Mouse (Mus musculus) embryonic facial prominence, embryonic 15.5 days (tissue): Measurements from ENCODE around the gene Spin2e. TPM values are rescaled to one million over a fixed set of nuclear protein-coding genes. Genes with fewer than 3 reads are reported as not detected.
"Not testable (repeated sequence)": the region's sequence is repeated elsewhere in the genome, so short reads cannot be mapped to it uniquely, and the experiment has no call there.

Experiments
- ATAC-seq: fragments of 200-750 bp; cut with Nextera tagmentation; 2 replicates; pipeline ENCODE4 v1.8.0; 2017; ENCODE audit warnings: low read depth, moderate TSS enrichment; ENCODE audit not compliant: insufficient number of reproducible peaks, low FRiP score, low TSS enrichment
- H3K27ac ChIP-seq: fragments of 300-500 bp; sonication (generic); replicated peaks from 2 replicates; pipeline ENCODE4 v1.5.1; 2015; ENCODE audit warnings: mild to moderate bottlenecking, inconsistent platforms
- H3K27me3 ChIP-seq: fragments of 300-500 bp; sonication (generic); 2 replicates; pipeline ENCODE4 v1.6.1; 2015; ENCODE audit warnings: inconsistent platforms
- H3K36me3 ChIP-seq: fragments of 300-500 bp; sonication (generic); 2 replicates; pipeline ENCODE4 v1.6.1; 2015; ENCODE audit warnings: mild to moderate bottlenecking, inconsistent platforms
- H3K4me1 ChIP-seq: fragments of 300-500 bp; sonication (generic); 2 replicates; pipeline ENCODE4 v1.6.1; 2015; ENCODE audit warnings: inconsistent platforms
- H3K4me2 ChIP-seq: fragments of 300-500 bp; sonication (generic); replicated peaks from 2 replicates; pipeline ENCODE4 v1.6.1; 2015; ENCODE audit warnings: mild to moderate bottlenecking, inconsistent platforms
- H3K4me3 ChIP-seq: fragments of 300-500 bp; sonication (generic); replicated peaks from 2 replicates; pipeline ENCODE4 v1.5.1; 2015; ENCODE audit warnings: mild to moderate bottlenecking, inconsistent platforms
- H3K9ac ChIP-seq: fragments of 300-500 bp; sonication (generic); 2 replicates; pipeline ENCODE4 v1.6.1; 2015; ENCODE audit warnings: inconsistent platforms
- H3K9me3 ChIP-seq: fragments of 300-500 bp; sonication (generic); replicated peaks from 2 replicates; pipeline ENCODE4 v1.6.1; 2016; ENCODE audit warnings: inconsistent platforms
- WGBS: fragments of 180-500 bp; shearing (Covaris S2); methylation state at CpG from one replicate; pipeline ENCODE4 v1.1.7; 2015; 5-methylcytosine and 5-hydroxymethylcytosine counted together
- polyA plus RNA-seq: library from polyadenylated mRNA; unstranded; fragments of >200 nt; fragmentation: Nextera tagmentation; extraction: Ambion mirVana; gene quantifications from 2 replicates; pipeline ENCODE4 v1.2.1, GENCODE M21; 2015

Spin2e gene
- not detected in 2 replicates for polyA plus RNA-seq

GRCm38 (mm10) chrX:31618820-31619219 lies at the start of gene Spin2e:
Gene Spin2e (minus strand): TSS chrX:31618920.
- not testable (repeated sequence) for H3K36me3 ChIP-seq, H3K27ac ChIP-seq, H3K4me3 ChIP-seq, H3K4me1 ChIP-seq, H3K4me2 ChIP-seq, H3K27me3 ChIP-seq, H3K9ac ChIP-seq, H3K9me3 ChIP-seq, ATAC-seq
- 60% methylated on average over 2 of the region's 2 CpGs for WGBS

GRCm38 (mm10) chrX:31574183-31574582 lies 44.5 kb downstream of the Spin2e start, which contains the start of gene Gm21883:
Gene Gm21883 (minus strand): TSS chrX:31574283.
- not testable (repeated sequence) for H3K27me3 ChIP-seq, H3K4me2 ChIP-seq, H3K4me1 ChIP-seq, H3K36me3 ChIP-seq, H3K9ac ChIP-seq, ATAC-seq, H3K4me3 ChIP-seq, H3K9me3 ChIP-seq, H3K27ac ChIP-seq
- WGBS = no CpG with 5 or more reads among the region's 1 CpGs

Other genes starting within 250 kb of the Spin2e start
- gene Btbd35f19, start 235.0 kb downstream of the Spin2e start, polyA plus RNA-seq = not detected in 2 replicates
- gene Gm21883, start 44.6 kb downstream of the Spin2e start, polyA plus RNA-seq = not detected in 2 replicates
- gene Btbd35f25, start 98.2 kb upstream of the Spin2e start, polyA plus RNA-seq = not detected in 2 replicates